Mouse (Mus musculus) cerebellum, postnatal 10 days (tissue): Measurements from ENCODE around the gene Myo10.
A peak's percentile ranks its signal among the peaks of the same experiment; 100 is the strongest.

Experiments
- DNase-seq, 2 experiments: peaks; one replicate each; pipeline ENCODE4 v3.0.0; 2021; ENCODE audit warnings: mixed read lengths in 2 of 2

Myo10 gene

GRCm38 (mm10) chr15:25652933-25653332 lies 30.6 kb downstream of the Myo10 start:
- DNase-seq, result no peak

- no peak for DNase-seq
These were observed 31.4 kb downstream of the Myo10 start for GRCm38 (mm10) chr15:25653680-25654079.

GRCm38 (mm10) chr15:25662833-25663519 lies 40.7 kb downstream of the Myo10 start:
- DNase-seq, result no peak

- DNase-seq, result peak; percentile 40 to 52
These were observed 47.2 kb downstream of the Myo10 start for GRCm38 (mm10) chr15:25669283-25670247.

GRCm38 (mm10) chr15:25673231-25673980 lies 51.1 kb downstream of the Myo10 start:
- peak; percentile 82 to 86 for DNase-seq

- DNase-seq, result peak; percentile 90 to 95
These were observed 52.0 kb downstream of the Myo10 start for GRCm38 (mm10) chr15:25674099-25674931.

GRCm38 (mm10) chr15:25674932-25675250 lies 52.6 kb downstream of the Myo10 start:
- DNase-seq, result peak; percentile 89 to 93

GRCm38 (mm10) chr15:25675359-25675758 lies 53.0 kb downstream of the Myo10 start:
- DNase-seq, result peak; percentile 51 to 59

GRCm38 (mm10) chr15:25676056-25676785 lies 53.9 kb downstream of the Myo10 start:
- DNase-seq, result peak; percentile 84 to 89

GRCm38 (mm10) chr15:25679081-25679480 lies 56.8 kb downstream of the Myo10 start:
- DNase-seq, result peak; percentile 79 to 83

GRCm38 (mm10) chr15:25679616-25680015 lies 57.3 kb downstream of the Myo10 start:
- DNase-seq, result no peak

- DNase-seq, result peak; percentile 62 to 67
These were observed 58.0 kb downstream of the Myo10 start for GRCm38 (mm10) chr15:25680269-25680818.

GRCm38 (mm10) chr15:25682953-25683507 lies 60.7 kb downstream of the Myo10 start:
- no peak for DNase-seq

- DNase-seq, result peak in 1 of 2 experiments; percentile 11
These were observed 62.9 kb downstream of the Myo10 start for GRCm38 (mm10) chr15:25685186-25685585.

GRCm38 (mm10) chr15:25688424-25689283 lies 66.3 kb downstream of the Myo10 start:
- DNase-seq, result peak in 1 of 2 experiments; percentile 5

- peak; percentile 67 to 68 for DNase-seq
These were observed 67.2 kb downstream of the Myo10 start for GRCm38 (mm10) chr15:25689477-25689876.

- peak in 1 of 2 experiments; percentile 40 for DNase-seq
These were observed 67.9 kb downstream of the Myo10 start for GRCm38 (mm10) chr15:25690066-25690745.

- no peak for DNase-seq
These were observed 68.4 kb downstream of the Myo10 start for GRCm38 (mm10) chr15:25690746-25691105.
